Mouse (Mus musculus) small intestine, adult 2 months (tissue): Measurements from ENCODE around the gene Dusp12. TPM values are rescaled to one million over a fixed set of nuclear protein-coding genes. Genes with fewer than 3 reads are reported as not detected.

ENCODE experiments used
- H3K27ac ChIP-seq: fragments of 200-500 bp; 2 replicates; pipeline ENCODE4 v1.5.1; 2012; ENCODE audit warnings: low read depth, low read length, control low read depth, inconsistent platforms; ENCODE audit not compliant: insufficient read depth
- H3K27me3 ChIP-seq: fragments of 200-500 bp; 2 replicates; pipeline ENCODE4 v1.6.1; 2012; ENCODE audit warnings: mild to moderate bottlenecking, moderate library complexity, low read length, inconsistent platforms; ENCODE audit not compliant: control insufficient read depth, insufficient read depth
- H3K36me3 ChIP-seq: fragments of 200-500 bp; 2 replicates; pipeline ENCODE4 v1.6.1; 2012; ENCODE audit warnings: mild to moderate bottlenecking, low read length, control low read depth, inconsistent platforms; ENCODE audit not compliant: control insufficient read depth, insufficient read depth
- H3K4me1 ChIP-seq: fragments of 200-500 bp; 2 replicates; pipeline ENCODE4 v1.6.1; 2012; ENCODE audit warnings: low read length, inconsistent platforms, mixed read lengths; ENCODE audit not compliant: control insufficient read depth, insufficient read depth, insufficient read length
- H3K4me3 ChIP-seq: fragments of 200-500 bp; 2 replicates; pipeline ENCODE4 v1.5.1; 2012; ENCODE audit warnings: low read depth, mild to moderate bottlenecking, control low read depth, inconsistent platforms, low read length, moderate library complexity
- CTCF ChIP-seq: fragments of 200-500 bp; IDR thresholded peaks from 2 replicates; pipeline ENCODE4 v1.5.1; 2012; ENCODE audit warnings: low read depth, mild to moderate bottlenecking, control low read depth, inconsistent platforms, low read length, moderate library complexity, mixed read lengths; ENCODE audit not compliant: insufficient replicate concordance, insufficient read length; ENCODE audit errors: extremely low read depth
- POLR2A ChIP-seq: fragments of 200-500 bp; IDR thresholded peaks from 2 replicates; pipeline ENCODE4 v1.6.1; 2012; ENCODE audit warnings: low read depth, mild to moderate bottlenecking, control low read depth, inconsistent platforms, low read length, moderate library complexity
- WGBS: fragments of 180-500 bp; shearing (Covaris S2); methylation state at CpG from one replicate; pipeline ENCODE4 v1.1.7; 2018; 5-methylcytosine and 5-hydroxymethylcytosine counted together
- polyA plus RNA-seq: library from polyadenylated mRNA; depleted of rRNA; stranded (reverse); fragments of >200 nt; gene quantifications from 2 replicates; pipeline ENCODE4 v1.2.3, GENCODE M21; 2012; rRNA removed

Gene Dusp12
- polyA plus RNA-seq, 1 experiment, result 8.0 TPM

GRCm38 (mm10) chr1:170829781-170830180, 55.6 kb downstream of the Dusp12 start:
- 95% methylated on average over 1 of the region's 1 CpGs for WGBS
- Histone ChIP-seq H3K36me3 (peaks cover 20% of the 10 kb centered on the region), H3K27ac (no peak overlapping the region), H3K27me3 (no peaks in the 10 kb centered on the region), H3K4me1 (no peaks in the 10 kb centered on the region), H3K4me3 (no peak overlapping the region)
- no peak for TF ChIP-seq POLR2A
- TF ChIP-seq CTCF, result no peak

GRCm38 (mm10) chr1:170829344-170829743, 56.0 kb downstream of the Dusp12 start:
- no peak overlapping the region for H3K4me3 ChIP-seq
- H3K4me1 ChIP-seq, result no peaks in the 10 kb centered on the region
- no peaks in the 10 kb centered on the region for H3K27me3 ChIP-seq
- peaks cover 17% of the 10 kb centered on the region for H3K36me3 ChIP-seq
- TF ChIP-seq POLR2A, result no peak
- no peak for TF ChIP-seq CTCF
- WGBS, result 94% methylated on average over 6 of the region's 6 CpGs
- H3K27ac ChIP-seq, result no peak overlapping the region

Other genes starting within 250 kb of the Dusp12 start
- 3.2 and 5.0 TPM in 2 replicates for gene Olfml2b, start 241.0 kb downstream of the Dusp12 start, polyA plus RNA-seq
- gene Atf6, start 17.8 kb downstream of the Dusp12 start, polyA plus RNA-seq, result 4.4 and 8.4 TPM in 2 replicates
- gene Gm26620, start 475 bp downstream of the Dusp12 start, polyA plus RNA-seq, result 1.1 and 1.5 TPM in 2 replicates
- gene Fcrlb, start 27.4 kb upstream of the Dusp12 start, polyA plus RNA-seq, result 0.61 and 0.89 TPM in 2 replicates
- gene Fcrla, start 42.0 kb upstream of the Dusp12 start, polyA plus RNA-seq, result 1.8 and 4.2 TPM in 2 replicates
- 3.6 and 4.3 TPM in 2 replicates for gene Fcgr2b, start 91.0 kb upstream of the Dusp12 start, polyA plus RNA-seq
- gene Fcgr4, start 133.4 kb upstream of the Dusp12 start, polyA plus RNA-seq, result 2.5 and 2.8 TPM in 2 replicates
- gene Fcgr3, start 179.4 kb upstream of the Dusp12 start, polyA plus RNA-seq, result 4.9 and 6.7 TPM in 2 replicates
- 0.96 and 1.2 TPM in 2 replicates for gene Cfap126, start 228.4 kb upstream of the Dusp12 start, polyA plus RNA-seq